Mouse (Mus musculus) retina, embryonic 14.5 days (tissue): ENCODE data around the gene Gng5.

ENCODE experiments used
- DNase-seq: peaks from one replicate; pipeline ENCODE4 v3.0.0-alpha.2; 2015; ENCODE audit warnings: low spot score

Gene Gng5

DNA sequence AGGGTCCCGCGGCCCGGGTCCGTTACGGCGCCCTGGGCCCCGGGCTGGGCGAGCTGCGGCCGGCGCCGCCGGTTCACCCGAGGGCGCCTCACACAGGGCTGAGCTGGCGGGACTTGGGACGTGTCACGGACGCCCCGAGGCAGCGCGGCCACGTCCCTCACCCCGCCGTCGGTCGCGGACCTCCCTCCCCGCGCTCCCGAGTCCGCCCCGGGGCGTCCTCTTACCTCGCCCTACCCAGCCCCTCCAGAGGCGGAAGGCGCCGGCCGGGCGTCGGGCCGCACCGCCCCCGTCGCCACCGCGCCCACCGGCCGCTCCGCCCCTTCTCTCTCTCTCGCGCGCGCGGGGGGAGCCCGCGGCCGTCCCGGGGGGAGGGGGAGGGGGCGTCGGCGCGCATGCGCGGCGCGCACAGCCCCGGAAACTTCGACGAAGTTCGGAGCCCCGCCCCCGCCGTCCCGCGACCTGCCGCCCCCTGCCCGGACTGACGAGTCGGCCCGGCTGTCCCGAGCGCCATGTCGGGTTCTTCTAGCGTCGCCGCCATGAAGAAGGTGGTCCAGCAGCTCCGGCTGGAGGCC is at the start of gene Gng5, which contains the start of gene Spata1:
TSS of gene Gng5 (plus strand) at position 377 of the 572 bp plus-strand sequence.
TSS of gene Spata1 (minus strand) at position 323 of the 572 bp plus-strand sequence.
- peak; percentile 84 for DNase-seq

DNA sequence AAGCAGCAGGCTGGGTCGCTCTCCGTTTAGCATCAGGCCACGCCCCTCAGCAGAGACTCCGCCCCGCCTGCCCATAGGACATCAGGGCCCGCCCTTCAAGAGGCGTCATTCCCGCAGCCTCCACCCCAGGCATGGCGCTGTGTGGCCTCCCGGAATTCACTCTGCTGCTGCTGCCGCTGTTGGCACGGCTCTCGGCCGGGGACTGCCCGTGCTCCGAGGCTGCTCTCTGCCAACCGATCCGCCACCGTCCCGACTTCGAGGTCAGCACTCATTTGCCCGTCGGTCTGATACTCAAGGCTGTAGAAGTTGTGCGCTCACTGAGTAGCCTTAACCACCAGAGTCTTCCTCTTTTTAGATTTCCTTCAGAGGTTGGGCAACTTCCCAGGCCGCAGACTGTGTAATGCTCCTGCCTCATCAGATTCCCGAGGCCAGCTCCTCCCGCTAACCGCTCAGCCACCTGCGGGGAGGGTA is 49.2 kb upstream of the Gng5 start:
- peak; percentile 98 for DNase-seq

DNA sequence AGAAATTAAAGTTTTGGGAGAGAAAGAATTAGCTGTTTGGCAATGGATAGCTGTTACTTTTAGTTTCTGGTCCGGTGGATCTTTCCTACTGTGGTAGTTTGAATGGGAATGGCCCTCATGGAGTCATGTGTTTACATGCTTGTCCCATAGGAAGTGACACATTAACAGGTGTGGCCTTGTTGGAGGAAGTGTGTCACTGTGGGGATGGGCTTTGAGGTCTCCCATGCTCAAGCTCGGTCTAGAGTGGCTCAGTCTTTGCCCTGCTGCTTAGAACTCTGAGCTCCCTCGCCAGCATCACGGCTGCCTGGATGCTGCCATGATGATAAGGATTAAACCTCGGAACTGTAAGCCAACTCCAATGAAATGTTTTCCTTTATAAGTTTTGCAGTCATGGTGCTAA is 48.2 kb upstream of the Gng5 start:
- DNase-seq, result peak; percentile 3

DNA sequence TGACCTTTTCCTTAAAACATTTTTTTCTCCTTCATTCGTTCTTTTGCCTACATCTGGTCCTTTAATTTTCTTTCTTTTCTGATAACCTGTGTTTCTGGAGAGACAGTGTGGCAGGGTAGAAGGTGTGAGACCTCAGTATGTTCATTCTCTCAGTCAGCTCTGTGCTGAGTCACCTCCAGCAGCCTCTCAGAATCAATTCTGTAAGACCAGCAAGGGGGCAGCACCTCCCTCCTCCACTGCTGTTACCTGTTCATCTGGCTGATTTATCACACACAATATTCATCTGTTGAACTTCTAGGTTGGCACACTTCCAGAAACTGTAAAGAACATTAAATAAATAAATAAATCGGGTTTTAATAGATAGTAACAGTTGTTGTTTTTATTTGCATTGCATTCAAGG is 36.7 kb upstream of the Gng5 start:
- no peak for DNase-seq

DNA sequence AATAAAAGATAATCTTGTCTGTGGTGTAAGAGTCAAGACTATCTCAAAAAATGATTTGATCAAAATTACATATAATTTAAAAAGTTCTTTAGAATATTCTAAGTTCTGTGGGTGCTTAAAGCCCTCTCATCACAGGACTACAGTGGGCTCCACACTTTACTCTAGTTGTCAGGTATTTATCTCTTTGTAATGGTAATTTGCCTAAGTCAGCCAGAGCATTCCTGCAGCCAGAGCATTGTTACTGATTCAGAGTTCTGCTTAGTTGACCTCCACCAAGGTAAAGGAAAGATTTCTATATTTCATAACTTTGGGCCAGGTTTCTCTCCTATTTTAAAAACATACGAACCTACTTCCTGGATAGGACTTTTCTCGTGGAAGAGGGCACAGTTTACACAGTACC is 30.4 kb upstream of the Gng5 start:
- no peak for DNase-seq

DNA sequence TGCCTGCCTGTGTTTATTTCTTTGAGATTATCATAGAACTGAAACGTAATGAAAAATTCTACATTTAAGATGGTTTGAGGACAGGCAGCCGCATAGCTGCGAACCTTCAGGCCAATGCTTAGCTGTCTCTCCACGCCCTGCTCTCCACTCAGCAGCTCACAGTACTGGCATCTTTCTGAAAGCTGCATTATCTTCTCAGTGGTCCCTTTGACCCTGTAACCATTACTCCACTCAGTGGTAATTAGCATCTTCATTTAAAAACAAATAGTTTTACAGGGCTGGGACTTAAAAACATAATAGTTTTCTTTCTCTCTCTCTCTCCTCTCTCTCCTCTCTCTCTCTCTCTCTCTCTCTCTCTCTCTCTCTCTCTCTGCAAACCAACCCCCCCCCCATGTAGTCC is 26.9 kb upstream of the Gng5 start:
- no peak for DNase-seq

DNA sequence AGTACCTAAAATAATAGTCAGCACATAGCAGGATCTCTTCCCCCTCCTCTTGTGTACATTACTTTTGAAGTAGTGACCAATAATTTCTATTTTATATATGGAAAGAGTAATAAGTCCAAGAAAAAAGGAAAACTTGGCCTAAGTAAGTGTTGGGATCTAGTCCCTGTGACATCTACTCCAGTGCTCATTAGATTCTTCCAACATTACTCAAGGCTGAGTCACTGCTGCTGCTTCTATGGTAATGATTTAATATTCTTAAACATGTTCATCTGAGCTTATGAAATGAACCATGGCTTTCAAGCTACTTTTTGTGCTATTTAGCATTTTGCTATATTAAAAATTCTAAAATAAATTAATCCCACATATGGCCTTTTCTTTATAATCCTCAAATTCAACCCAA is 25.9 kb upstream of the Gng5 start:
- no peak for DNase-seq

DNA sequence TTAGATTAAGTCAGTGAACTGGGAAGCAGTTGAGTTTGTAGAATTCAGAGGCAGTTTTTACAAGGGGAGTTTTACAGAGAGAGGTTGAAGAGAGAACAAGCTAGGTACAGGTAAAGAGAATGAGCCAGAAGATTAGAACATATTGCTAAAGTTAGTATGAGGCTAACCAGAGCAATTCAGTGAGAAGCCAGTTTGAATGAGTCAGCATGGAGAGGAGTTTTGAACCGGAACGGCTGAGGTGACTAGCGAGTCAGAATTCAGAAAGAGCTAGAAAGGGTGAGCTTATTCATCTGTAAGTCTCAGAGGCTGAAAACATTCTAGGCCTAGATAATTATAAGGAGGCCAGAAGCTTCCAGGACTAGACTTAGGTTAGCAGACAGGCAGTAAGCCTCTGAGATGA is 25.2 kb upstream of the Gng5 start:
- DNase-seq, result no peak

DNA sequence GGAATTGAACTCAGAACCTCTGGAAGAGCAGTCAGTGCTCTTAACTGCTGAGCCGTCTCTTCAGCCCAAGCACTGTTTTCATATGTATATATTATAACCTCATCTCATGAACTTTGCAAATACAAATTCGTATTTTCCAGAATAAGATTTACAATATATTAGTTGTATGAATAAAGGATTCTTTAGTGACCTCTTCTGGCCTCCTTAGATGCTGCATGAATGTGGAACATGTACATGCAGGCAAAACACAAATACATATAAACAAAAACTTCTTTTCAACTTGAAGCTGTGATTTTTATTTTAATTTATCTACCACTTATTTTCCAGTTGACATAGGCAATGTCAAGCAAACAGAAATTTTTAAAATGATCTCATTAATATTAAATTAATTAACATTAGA is 17.6 kb upstream of the Gng5 start:
- DNase-seq, result no peak

DNA sequence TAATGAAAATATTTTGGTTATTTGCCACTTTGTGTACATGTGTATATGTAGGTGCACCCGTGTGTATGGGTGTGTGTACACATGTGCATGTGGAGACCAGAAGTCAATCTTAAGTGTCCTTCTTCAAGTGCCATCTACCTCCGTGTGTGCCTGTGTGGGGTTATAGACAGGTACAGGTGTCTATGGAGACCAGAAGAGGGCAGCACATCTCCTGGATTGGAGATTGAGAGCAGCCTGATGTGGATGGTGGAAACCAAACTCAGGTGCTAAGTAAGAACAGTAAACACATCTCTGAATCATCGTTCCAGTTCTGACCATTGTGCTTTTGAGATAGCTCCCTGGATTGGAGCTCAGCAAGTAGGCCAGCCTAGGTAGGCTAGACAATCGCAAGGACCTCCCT is 13.1 kb upstream of the Gng5 start:
- DNase-seq, result no peak

DNA sequence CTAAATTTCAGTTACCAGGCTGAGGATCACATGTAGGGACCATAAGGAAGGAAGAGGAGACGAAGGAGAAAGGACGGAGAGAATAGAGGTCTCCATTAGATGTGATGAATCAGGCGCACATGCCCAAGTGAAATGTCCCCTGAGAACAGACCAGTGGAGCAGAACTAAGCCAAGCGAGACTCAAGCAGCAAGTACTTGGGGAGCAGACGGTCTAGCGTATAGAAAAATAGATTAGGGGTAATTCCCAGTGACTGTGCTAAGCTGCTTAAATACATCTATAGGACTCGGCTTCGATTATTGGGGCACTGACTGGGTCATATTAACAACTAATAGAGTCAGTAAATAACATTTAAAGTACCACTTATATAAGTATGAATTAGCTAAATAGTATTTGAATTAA is 4.7 kb upstream of the Gng5 start:
- DNase-seq, result peak; percentile 50

DNA sequence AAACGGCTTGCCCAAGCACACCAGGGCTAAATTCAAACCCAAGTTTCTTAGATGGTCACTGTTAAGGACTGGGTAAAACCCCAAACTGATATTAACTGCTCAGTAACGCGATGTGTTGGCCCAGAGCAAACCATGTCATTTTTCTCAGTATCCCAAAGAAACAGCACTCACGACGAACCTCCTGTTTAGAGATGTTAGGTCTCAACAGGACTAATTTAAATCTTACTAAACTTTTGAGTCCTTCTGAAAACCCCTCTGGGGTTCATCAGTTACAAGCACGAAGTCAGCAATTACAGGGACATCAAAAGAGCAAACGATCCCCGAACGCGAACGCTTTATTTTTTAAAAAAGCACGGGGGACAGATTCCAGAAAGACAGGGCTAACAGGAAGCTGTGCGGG is 618 bp upstream of the Gng5 start:
- no peak for DNase-seq

DNA sequence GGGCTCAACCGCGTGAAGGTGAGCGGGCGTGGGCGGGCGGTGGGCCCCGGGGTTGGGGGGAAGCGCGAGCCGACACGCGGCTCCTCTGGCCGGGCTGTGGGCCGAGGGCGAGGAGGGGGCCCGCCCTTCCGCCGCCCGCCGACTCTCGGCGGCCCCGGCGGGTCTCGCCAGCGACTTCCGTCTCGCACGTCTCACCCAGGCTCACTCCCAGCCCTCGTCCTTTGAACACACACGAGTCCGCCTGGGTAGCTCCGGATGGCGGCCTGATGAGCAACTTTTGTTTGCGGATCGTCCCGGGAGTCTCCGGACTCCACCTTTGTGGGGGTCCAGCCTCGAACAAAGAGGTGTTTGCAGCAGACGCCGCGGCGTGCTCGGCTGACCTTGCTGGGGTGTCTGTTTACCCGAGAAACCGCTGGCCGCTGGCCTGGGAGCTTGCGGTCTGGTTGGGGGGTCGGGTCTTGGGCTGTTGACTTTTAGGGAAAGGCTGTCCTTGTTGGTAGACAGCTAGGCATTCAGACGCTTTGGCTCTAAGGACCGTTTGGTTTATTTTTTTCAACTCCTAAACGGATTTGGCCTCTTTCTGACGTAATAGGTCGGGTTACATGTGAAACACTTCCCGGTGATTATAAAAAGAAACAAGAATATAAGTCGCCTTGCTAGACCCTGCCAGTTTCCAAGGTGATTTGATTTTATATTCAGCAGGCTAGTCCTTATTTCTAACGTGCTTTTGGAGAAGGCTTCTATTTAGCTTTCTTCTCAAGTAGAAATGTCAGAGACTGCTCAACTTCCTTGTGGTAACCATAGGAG is 599 bp downstream of the Gng5 start:
- DNase-seq, result peak; percentile 70

DNA sequence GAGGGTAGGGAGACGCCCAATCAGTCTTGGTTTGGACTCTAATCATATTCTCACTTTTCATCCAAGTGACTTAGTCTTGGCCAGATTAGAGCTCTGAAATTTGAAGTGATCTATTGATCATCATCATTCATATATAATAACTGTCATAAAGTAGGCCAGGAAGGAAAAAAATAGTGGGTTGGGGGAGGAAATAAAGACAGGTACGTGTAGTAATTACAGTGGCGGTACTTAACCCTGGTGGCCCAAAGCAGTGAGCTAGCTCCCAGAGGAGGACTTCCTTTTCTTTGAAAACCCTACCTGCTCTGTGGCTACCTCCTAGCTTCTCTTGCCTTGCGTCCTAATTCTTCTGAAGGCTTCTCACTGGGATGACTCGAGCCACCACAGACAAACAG is 1.2 kb downstream of the Gng5 start:
- no peak for DNase-seq

DNA sequence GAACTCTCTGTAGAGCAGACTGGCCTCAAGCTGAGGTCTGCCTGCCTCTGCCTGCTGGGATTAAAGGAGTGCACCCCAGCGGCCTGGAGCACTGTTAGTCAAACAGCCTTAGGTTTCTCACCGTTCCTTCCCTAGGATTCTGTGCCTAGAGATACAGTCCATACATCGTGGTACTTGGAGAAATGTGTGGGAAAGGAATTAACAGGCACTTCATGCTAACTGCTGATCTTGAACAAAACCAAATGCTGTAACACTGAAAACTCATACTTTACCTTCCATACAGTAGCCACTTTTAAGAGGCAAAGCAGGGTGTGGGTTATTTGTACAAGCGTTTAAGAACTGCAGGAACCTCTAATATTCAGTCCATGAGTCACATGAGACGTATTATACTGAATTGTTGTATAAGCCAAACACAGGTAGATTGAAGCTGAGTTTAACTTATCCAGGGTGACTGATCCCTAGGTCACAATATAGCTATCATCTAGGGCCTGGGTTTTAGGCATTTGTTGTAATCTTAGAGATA is 2.1 kb downstream of the Gng5 start:
- DNase-seq, result no peak

DNA sequence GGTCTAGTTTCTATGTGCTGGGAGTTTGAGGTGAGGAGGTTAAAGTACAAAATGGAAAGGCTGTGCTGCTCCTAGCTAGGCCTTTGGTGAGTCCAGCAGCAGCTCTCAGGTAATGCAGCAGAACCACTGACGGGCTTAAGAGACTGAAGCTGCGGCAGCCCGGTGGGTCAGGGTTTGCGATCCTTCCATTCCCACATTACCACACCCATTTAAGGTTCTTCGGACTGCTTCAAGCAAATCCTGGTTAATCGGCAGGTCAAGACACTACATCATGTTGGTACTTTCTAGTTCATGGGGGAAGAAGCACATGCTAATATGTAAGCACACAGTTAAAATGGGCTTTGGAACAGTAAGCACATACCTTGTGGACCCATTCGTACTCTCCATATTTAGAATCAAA is 7.1 kb downstream of the Gng5 start:
- DNase-seq, result no peak

DNA sequence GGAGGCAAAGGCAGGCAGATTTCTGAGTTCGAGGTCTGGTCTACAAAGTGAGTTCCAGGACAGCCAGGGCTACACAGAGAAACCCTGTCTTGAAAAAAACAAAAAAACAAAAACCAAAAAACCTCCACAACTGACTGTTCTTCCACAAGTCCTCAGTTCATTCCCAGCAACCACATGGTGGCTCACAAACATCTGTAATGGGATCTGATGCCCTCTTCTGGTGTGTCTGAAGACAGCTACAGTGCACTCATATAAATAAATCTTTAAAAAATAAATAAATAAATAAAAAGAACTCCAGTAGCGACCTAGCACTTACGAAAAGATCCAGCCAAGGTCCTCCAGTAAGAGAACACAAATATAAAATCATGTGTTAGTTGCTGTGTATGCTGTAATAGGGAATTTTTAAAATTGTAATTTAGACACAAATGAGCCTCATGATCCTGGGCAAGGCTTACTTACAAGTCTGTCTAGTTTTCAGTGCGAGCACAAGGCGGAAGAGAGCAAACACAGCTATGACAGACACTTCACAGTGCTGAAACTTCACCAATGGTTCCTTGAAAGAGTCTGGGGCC is 20.7 kb downstream of the Gng5 start:
- DNase-seq, result no peak

DNA sequence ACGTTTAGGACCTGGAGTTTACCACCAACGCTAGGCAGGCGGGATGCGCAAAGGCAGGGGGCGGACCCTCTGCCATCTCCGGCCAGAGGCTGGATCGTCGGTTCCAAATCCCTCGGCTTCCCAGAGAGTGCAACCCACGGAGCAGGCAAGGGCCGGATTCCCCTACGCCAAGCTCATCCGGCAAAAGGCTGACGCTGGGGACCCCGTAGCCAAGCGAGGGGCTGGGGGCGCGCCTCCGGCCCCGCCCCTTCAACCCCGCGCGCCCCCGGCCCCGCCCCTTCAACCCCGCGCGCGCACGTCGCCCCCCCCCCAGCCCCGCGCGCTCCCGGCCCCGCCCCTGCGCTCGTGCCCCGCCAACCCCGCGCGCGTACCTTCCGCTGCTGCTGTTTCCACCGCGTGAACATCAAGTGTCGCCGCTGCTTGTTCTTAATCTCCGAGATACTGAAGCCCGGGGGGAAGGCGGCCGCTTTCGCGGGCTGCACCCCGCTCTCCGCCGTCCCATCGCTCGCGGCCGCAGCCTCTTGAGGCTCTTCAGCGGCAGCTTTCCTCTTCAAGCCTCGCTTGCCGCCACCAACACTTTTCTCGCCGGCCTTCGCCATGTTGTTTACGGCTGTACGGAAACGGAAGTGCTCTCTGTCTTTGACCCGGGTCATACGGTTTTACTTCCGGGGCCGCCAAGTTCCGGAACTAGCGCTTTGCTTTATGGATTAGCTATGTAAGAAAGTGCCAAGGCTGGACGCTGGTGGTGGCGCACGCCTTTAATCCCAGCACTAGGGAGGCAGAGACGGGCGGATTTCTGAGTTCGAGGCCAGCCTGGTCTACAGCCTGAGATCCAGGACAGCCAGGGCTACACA is 21.4 kb downstream of the Gng5 start, which contains the start of gene Rpf1:
TSS of gene Rpf1 (minus strand) at position 632 of the 854 bp plus-strand sequence.
- DNase-seq, result peak; percentile 92

DNA sequence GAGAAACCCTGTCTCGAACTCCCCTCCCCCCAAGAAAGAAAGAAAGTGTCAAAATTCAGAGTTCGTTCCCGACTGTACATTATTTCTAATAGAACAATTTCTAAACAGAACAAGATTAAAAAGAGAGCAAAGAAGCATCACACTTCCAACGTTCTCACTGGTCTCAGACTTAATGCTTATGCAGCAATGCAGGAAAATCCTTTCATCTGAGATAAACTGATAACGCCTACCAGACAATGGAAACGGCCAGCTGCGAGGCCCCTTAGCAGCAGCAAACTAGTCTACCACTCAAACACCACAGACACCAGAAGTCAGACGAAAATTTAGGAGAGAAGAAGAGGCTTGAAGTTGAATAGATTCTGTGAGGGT is 22.0 kb downstream of the Gng5 start:
- no peak for DNase-seq

DNA sequence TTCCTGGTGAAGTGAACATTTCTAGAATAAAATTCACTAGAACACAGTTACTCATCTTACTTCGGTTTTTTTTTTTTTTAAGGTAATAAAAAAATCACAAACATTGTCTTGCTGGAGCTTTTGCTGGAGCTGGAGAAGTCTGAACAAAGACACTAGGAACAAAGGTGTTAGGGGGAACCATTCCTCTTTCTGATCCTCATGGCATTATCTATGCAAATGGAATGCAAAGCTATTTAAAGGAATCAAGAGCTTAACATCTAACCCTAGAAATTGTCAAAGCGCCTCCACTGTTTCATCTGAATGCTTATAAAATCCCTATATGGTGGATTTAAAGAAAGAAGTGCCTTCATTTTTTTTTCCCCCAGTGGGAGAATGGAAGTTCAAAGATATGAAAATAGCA is 28.7 kb downstream of the Gng5 start:
- DNase-seq, result no peak

DNA sequence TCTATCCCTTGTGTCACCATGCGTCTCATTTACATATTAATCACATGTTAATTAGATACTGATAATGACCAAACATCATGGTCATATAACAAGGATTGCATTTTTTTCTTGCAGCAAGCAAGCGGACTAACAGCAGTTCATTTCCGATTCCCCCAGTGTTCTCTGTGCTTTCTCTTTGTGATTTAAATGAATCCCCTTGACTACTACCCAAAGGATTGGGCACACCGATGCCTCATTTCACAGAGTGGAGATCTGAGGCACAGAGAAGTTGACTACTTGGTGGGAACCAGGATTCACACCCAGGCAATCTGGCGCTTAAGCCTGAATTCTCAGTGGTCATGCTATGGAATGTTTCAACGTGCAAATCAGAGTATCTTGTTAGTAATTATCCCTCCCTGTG is 35.4 kb downstream of the Gng5 start:
- DNase-seq, result no peak
